In genomic region chr4:123246651-123247050, GRCm38 (mm10) we compare ENCODE assay signal across 16 mouse cellular contexts. TPM values are rescaled to one million over a fixed set of nuclear protein-coding genes. Genes with fewer than 3 reads are reported as not detected.
A peak's percentile ranks its signal among the peaks of the same experiment; 100 is the strongest.
DNase-seq lines count a peak whose midpoint lies in the region; ATAC-seq and TF ChIP-seq lines count a peak whose summit lies in the region.
"Had no signal": no experiment of that assay in that cellular context is flagged by ENCODE, and none has a peak within 500 bp of the region (broad histone marks: within the 10 kb centered on the region; RNA-seq: fewer than 3 reads in every experiment).

No protein-coding gene starts in this region.

- no peak overlapping the region for H3K4me3 ChIP-seq in heart, embryonic 13.5 days
- no peak overlapping the region for H3K4me3 ChIP-seq in layer of hippocampus, adult 2 months
- no peak overlapping the region for H3K4me3 ChIP-seq in heart, embryonic 16.5 days (ENCODE audit: low read length)
- no peak overlapping the region for H3K4me3 ChIP-seq in limb, embryonic 10.5 days
- H3K4me3 ChIP-seq: embryonic facial prominence, embryonic 13.5 days; hindbrain, embryonic 10.5 days; midbrain, embryonic 15.5 days had no signal

- H3K27me3 ChIP-seq in heart, embryonic 13.5 days (replicated peaks), result 0 out of 2 replicates have a peak, but pooled peaks cover 5% of the 10 kb centered on the region
- H3K27me3 ChIP-seq in heart, embryonic 16.5 days (ENCODE audit: control insufficient read depth, insufficient read depth, low read length), result no peaks in the 10 kb centered on the region
- H3K27me3 ChIP-seq in limb, embryonic 10.5 days (ENCODE audit: low read depth, poor library complexity, severe bottlenecking), result peaks cover under 1% of the 10 kb centered on the region; the same call in 1 of the 2 replicates
- H3K27me3 ChIP-seq: midbrain, embryonic 15.5 days had no signal

- DNase-seq in heart, adult 9 months (ENCODE audit: low spot score in 2 of 2), result no peak
- DNase-seq in layer of hippocampus, adult 2 months (ENCODE audit: low spot score in 2 of 2), result no peak
- no peak for DNase-seq in layer of hippocampus, adult 8-10 months (ENCODE audit: low spot score in 2 of 2)
- DNase-seq in limb, embryonic 10.5 days (ENCODE audit: low spot score), result no peak
- no peak for DNase-seq in T-cell, adult 2 months (ENCODE audit: low spot score)
- DNase-seq: adrenal gland, postnatal 36 days; cerebellum, adult 9-10 months; liver; liver, postnatal 0 days; right cerebral cortex, postnatal 4 days had no signal

- ATAC-seq in heart, embryonic 13.5 days (ENCODE audit: extremely low read depth, insufficient number of reproducible peaks, low FRiP score, low TSS enrichment), result no peak
- no peak for ATAC-seq in heart, embryonic 16.5 days (replicated peaks; ENCODE audit: extremely low read depth, insufficient read depth, low FRiP score)
- ATAC-seq: liver, postnatal 0 days; midbrain, embryonic 15.5 days; Patski had no signal

- 77% methylated on average over 5 of the region's 5 CpGs for WGBS in heart, embryonic 13.5 days
- WGBS in heart, embryonic 16.5 days, result 85% methylated on average over 5 of the region's 5 CpGs
- WGBS in limb, embryonic 10.5 days, result 92% methylated on average over 5 of the region's 5 CpGs

- peaks cover 2% of the 10 kb centered on the region; the same call in 1 of the 2 replicates for H3K36me3 ChIP-seq in heart, embryonic 13.5 days
- H3K36me3 ChIP-seq in heart, embryonic 16.5 days (ENCODE audit: control insufficient read depth, insufficient read depth), result no peaks in the 10 kb centered on the region
- H3K36me3 ChIP-seq in limb, embryonic 10.5 days, result no peaks in the 10 kb centered on the region
- H3K36me3 ChIP-seq: embryonic facial prominence, embryonic 13.5 days; hindbrain, embryonic 10.5 days; midbrain, embryonic 15.5 days had no signal

- H3K4me1 ChIP-seq in heart, embryonic 13.5 days, result peaks cover 46% of the 10 kb centered on the region
- peaks cover 29% of the 10 kb centered on the region for H3K4me1 ChIP-seq in heart, embryonic 16.5 days (ENCODE audit: control insufficient read depth, insufficient read depth, low read length)
- peaks cover 19% of the 10 kb centered on the region for H3K4me1 ChIP-seq in limb, embryonic 10.5 days
- H3K4me1 ChIP-seq: midbrain, embryonic 15.5 days had no signal

- TF ChIP-seq CTCF in layer of hippocampus, adult 2 months (conservative IDR thresholded peaks at IDR 0.05), result no peak

- H3K4me2 ChIP-seq in heart, embryonic 13.5 days, result peak overlapping the region; percentile 39
- no peak overlapping the region for H3K4me2 ChIP-seq in heart, embryonic 16.5 days (ENCODE audit: low read depth, low read length)
- H3K4me2 ChIP-seq: embryonic facial prominence, embryonic 13.5 days; midbrain, embryonic 15.5 days had no signal

- peak overlapping the region; percentile 96 for H3K27ac ChIP-seq in heart, embryonic 13.5 days (replicated peaks)
- peak overlapping the region; percentile 39; the same call in 1 of the 2 replicates for H3K27ac ChIP-seq in layer of hippocampus, adult 2 months
- H3K27ac ChIP-seq in heart, embryonic 16.5 days (ENCODE audit: low read length), result peak overlapping the region; percentile 84
- H3K27ac ChIP-seq in limb, embryonic 10.5 days, result 0 out of 2 replicates have a peak overlapping the region, but pooled peaks have one; percentile 10
- H3K27ac ChIP-seq: embryonic facial prominence, embryonic 13.5 days; hindbrain, embryonic 10.5 days; midbrain, embryonic 15.5 days had no signal

- no peak overlapping the region; the same call in 1 of the 2 replicates for H3K9ac ChIP-seq in heart, embryonic 13.5 days
- H3K9ac ChIP-seq in heart, embryonic 16.5 days (ENCODE audit: low read length), result 0 out of 2 replicates have a peak overlapping the region, but pooled peaks have one; percentile 12
- H3K9ac ChIP-seq: embryonic facial prominence, embryonic 13.5 days; liver, postnatal 0 days; midbrain, embryonic 15.5 days had no signal

- no peaks in the 10 kb centered on the region for H3K9me3 ChIP-seq in heart, embryonic 13.5 days
- no peaks in the 10 kb centered on the region for H3K9me3 ChIP-seq in heart, embryonic 16.5 days (replicated peaks; ENCODE audit: control insufficient read depth, low read length)
- H3K9me3 ChIP-seq in limb, embryonic 10.5 days (replicated peaks), result no peaks in the 10 kb centered on the region
- H3K9me3 ChIP-seq: embryonic facial prominence, embryonic 13.5 days; hindbrain, embryonic 10.5 days; midbrain, embryonic 15.5 days had no signal

RNA-seq across cellular contexts. Expression of gene Heyl, which starts 13.3 kb away (rescaled TPM):
- 9.2 and 9.3 TPM in 2 replicates for polyA plus RNA-seq in heart, embryonic 13.5 days (2015; fragmentation: Nextera tagmentation; extraction: Ambion mirVana)
- total RNA-seq in layer of hippocampus, adult 2 months (2021), result 1 to 10 TPM; 3.1 to 3.3 TPM
- 1 to 10 TPM; 2.9 to 5.2 (median 3.5) TPM for total RNA-seq in layer of hippocampus, adult 8-10 months (2022)
- 13.2 and 13.9 TPM in 2 replicates for polyA plus RNA-seq in heart, embryonic 16.5 days (2015; fragmentation: Nextera tagmentation; extraction: Ambion mirVana)
- 1.8 and 2.2 TPM in 2 replicates for polyA plus RNA-seq in limb, embryonic 10.5 days (2016; fragmentation: Nextera tagmentation; extraction: Ambion mirVana)
- polyA plus RNA-seq: Patski had no signal

RNA-seq across cellular contexts. Expression of gene Pabpc4, which starts 15.5 kb away (rescaled TPM):
- polyA plus RNA-seq in heart, embryonic 13.5 days (2015; fragmentation: Nextera tagmentation; extraction: Ambion mirVana), result 52.0 and 56.4 TPM in 2 replicates
- total RNA-seq in layer of hippocampus, adult 2 months (2021), result 10 to 100 TPM; 45.9 to 47.6 TPM
- total RNA-seq in layer of hippocampus, adult 8-10 months (2022), result 10 to 100 TPM; 40.2 to 45.7 (median 44.2) TPM
- polyA plus RNA-seq in heart, embryonic 16.5 days (2015; fragmentation: Nextera tagmentation; extraction: Ambion mirVana), result 55.0 and 60.5 TPM in 2 replicates
- 54.1 and 64.4 TPM in 2 replicates for polyA plus RNA-seq in limb, embryonic 10.5 days (2016; fragmentation: Nextera tagmentation; extraction: Ambion mirVana)

RNA-seq across cellular contexts. Expression of gene Nt5c1a, which starts 45.3 kb away (rescaled TPM):
- polyA plus RNA-seq in heart, embryonic 13.5 days (2015; fragmentation: Nextera tagmentation; extraction: Ambion mirVana), result 0.83 and 1.1 TPM in 2 replicates
- 10 to 100 TPM; 14.5 to 15.2 TPM for total RNA-seq in layer of hippocampus, adult 2 months (2021)
- 10 to 100 TPM; 14.5 to 16.8 (median 15.6) TPM for total RNA-seq in layer of hippocampus, adult 8-10 months (2022)
- polyA plus RNA-seq in heart, embryonic 16.5 days (2015; fragmentation: Nextera tagmentation; extraction: Ambion mirVana), result 1.4 and 1.7 TPM in 2 replicates
- polyA plus RNA-seq in limb, embryonic 10.5 days (2016; fragmentation: Nextera tagmentation; extraction: Ambion mirVana), result not detected in 2 replicates
- polyA plus RNA-seq: embryonic facial prominence, embryonic 13.5 days; hindbrain, embryonic 10.5 days; liver, postnatal 0 days; midbrain, embryonic 15.5 days; Patski had no signal

Comparison
In these comparisons a context has a peak if more than half of its experiments do, and no peak if none do; other contexts are left out.
1. H3K27ac ChIP-seq: peak in every context shown above with its lines; median percentile 96 in heart, embryonic 13.5 days; 84 in heart, embryonic 16.5 days; 39 in layer of hippocampus, adult 2 months; 10 in limb, embryonic 10.5 days.